Mouse (Mus musculus) adrenal gland, postnatal 10 days (tissue): ENCODE measurements around the gene Zfp944. TPM values are rescaled to one million over a fixed set of nuclear protein-coding genes. Genes with fewer than 3 reads are reported as not detected.

Experiments used
- DNase-seq: peaks from one replicate; pipeline ENCODE4 v3.0.0; 2021; ENCODE audit warnings: mixed read lengths
- long read RNA-seq, 2 experiments: library from polyadenylated mRNA; stranded (forward); transcript quantifications; one replicate each; pipeline ENCODE4 v2.0.0; 2021
- total RNA-seq, 2 experiments: library from RNA; stranded (reverse); gene quantifications; 2 replicates each; pipeline ENCODE4 v1.2.3; 2021

Gene Zfp944
- 1 to 10 TPM; 6.1 to 8.1 TPM for total RNA-seq
- long read RNA-seq, experiment 1, transcript Zfp944-201 (6 exons, 2,784 nt), result major isoform, 6 of 16 reads
- long read RNA-seq, experiment 1, partial matches to known transcripts, result 1 of 16 reads
- long read RNA-seq, experiment 1, other reads (novel, unspliced or antisense), result 9 of 16 reads
- long read RNA-seq, experiment 2, partial matches to known transcripts, result 3 of 13 reads
- long read RNA-seq, experiment 2, other reads (novel, unspliced or antisense), result 7 of 13 reads

DNA sequence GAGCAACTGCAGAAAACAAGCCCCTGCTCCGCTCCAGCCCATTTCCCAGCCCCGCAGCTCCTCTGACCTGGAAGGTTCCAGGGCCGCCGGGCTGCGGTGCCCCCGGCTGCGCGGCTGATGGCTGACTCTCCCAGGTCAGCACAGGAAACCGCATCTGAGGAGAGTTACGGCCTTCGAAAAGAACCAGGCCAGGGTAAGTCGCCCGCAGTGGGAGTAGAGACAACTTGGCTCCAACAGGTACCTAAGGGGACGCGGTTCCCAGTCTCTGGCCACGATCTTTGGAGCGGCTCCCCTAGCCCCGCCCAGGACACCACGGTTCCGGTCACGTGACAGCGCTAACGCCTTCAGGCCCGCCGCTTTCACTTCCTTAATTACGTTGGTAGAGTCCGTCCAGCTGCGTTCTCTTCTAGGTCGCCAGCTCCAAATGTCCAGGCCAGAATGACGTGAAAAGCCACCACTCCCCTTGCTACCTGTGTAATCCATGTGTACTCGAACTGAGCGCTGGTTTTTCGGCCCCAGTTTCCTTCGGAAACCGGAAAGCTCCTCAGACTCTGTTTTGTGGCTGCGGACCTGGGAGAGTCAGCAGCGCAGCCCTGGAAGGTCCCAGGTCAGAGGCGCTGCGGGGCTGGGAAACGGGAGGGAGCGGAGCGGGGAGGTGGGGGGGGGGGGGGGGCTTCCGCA is at the start of gene Zfp944, which contains the start of gene Zfp758:
Gene Zfp944, minus strand, starts transcription at position 300 of the 681 bp plus-strand sequence.
Gene Zfp758, plus strand, starts transcription at position 353 of the 681 bp plus-strand sequence.
- peak; percentile 64 for DNase-seq

DNA sequence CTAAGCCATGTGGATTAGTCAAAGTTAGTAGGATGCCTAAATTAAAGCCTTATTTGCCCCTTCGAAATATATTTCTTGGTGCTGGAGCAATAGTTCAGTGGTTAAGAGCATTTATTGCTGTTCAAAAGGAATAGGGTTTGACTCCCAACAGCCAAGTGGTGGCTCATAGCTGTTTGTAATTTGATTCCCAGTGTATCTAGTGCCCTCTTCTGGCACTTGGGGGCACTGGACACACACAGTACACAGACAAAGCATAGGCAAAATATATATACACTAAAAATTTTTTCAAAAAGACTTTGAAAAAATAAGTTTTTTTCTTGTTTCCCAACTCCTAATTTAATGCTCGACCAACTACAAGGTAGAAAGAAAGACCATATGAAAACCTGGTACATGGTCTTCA is 49.6 kb upstream of the Zfp944 start:
- DNase-seq, result peak; percentile 46

DNA sequence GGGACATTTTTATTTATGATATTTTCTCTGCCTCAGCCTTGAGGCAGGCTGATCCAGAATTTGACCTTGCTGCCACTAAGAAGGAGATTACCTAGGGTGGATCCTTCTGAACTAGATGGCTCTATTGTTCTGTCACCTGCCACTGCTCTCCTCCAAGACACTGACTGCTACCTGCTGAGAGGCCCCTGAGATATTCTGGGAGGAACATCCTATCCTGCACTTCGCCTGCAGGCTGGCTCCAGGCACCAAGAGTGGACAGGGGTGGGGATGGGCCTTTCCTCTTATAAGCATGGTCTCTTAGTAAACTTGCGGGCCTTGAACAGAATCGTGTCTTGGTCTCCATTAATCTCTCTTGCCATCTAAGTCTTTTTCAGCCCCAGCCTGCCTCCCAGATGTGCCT is 2.7 kb upstream of the Zfp944 start:
- no peak for DNase-seq

DNA sequence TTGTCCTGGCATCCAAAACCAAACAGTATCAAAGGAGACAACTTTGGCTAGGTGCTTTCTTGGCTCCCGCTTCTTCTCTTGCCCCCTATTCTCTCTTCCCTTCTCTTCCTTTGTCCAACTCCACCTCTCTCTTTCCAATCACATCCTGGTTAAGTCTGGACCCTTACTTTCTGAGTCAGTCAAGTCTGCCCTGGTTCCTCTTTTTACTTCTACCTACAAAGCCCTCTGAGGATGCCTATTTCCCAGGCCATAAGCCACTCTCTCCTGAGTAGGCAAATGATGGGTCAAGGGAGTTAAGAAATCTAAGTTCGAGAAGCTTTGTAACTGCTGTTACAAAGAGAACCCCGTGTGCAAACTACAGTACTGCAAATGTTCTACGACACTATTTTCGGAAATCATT is 628 bp downstream of the Zfp944 start:
- DNase-seq, result no peak

DNA sequence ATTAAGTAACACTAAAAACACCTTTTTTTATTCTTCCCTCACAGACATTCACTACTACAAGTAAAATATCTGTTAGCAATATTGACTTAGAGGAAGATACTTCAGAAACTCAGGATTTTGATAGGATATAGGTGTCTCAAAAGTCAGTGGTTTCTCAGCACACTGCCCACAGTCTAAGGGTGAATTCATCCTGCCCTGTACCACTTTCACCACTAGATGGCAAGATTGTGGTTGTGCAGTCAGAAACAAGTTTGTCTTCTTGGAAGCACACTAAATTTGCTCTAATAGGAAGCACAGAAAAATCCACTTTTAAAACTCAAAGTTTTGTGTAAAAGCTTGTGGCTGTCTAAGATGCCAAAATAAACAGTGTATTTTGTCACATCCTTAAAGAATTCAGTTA is 8.4 kb downstream of the Zfp944 start:
- peak; percentile 49 for DNase-seq

DNA sequence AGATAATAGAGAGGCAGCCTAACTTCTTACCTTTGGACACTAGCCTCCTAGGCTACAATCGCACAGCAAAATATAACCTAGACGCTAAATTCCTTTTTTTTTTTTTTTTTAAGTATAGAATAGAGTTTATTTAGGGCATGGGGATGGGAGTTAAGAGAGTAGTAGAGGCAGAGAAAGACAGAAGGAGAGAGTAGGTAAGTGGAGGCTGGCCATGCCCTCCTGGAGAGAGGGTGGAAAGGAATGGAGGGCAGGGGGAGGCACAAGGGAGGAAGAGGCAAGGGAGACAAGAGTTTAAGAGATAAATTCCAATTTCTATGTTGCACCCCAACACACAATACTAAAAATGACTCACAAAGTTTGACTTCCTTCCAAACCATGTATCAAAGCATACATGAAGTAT is 46.0 kb downstream of the Zfp944 start:
- DNase-seq, result peak; percentile 2

DNA sequence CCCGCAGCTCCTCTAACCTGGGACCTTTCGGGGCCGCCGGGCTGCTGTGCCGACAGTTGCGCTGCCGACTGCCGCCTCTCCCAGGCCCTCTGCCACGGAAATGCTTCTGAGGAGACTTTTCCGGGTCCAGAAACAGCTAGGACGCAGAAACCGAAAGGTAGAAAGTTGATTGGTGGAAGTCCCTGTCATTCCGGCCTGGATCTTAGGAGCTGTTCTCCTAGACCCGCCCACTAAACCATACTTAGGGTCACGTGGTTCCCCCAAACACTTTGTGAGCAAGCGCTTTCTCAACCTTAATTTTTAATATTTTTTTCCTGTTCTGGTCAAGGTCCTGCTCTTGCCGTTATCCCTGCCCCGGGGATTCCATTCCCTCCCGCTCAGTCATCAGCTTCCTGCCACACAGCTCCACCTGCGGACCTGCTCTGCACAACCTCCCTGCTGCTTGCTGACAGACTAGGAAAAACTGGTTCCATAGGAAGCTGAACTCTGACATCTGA is 46.4 kb downstream of the Zfp944 start, which contains the start of gene CT030661.1:
Gene CT030661.1, minus strand, starts transcription at position 108 of the 497 bp plus-strand sequence.
- DNase-seq, result peak; percentile 92

DNA sequence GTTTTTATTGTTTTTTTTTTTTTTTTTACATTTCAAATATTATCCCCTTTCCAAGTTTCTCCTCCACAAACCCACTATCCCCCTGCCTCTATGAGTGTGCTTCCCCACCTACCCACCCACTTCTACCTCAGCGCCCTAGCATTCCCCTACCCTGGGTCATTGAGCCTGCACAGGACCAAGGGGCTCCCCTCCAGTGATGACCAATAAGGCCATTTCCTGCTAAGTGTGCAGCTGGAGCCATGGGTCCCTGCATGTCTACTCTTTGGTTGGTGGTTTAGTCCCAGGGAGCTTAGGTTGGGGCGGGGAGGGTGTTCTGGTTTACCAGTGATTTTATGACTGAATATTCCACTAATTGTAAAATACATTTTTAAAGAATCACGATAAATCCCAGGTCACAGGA is 47.0 kb downstream of the Zfp944 start:
- DNase-seq, result peak; percentile 2

Other genes with a start within 250 kb of the Zfp944 start
- gene Zfp947, start 195.2 kb downstream of the Zfp944 start, total RNA-seq, result 1 to 10 TPM in 1 of 2 experiments, under 1 TPM in 1; 0.99 to 2.1 TPM
- 1 to 10 TPM; 3.9 to 4.9 TPM for gene Zfp994, start 135.8 kb downstream of the Zfp944 start, total RNA-seq
- 10 to 100 TPM in 1 of 2 experiments, 1 to 10 TPM in 1; 9.6 to 11.7 TPM for gene CT030661.1, start 46.6 kb downstream of the Zfp944 start, total RNA-seq
- gene Zfp758, start 53 bp upstream of the Zfp944 start, total RNA-seq, result 1 to 10 TPM; 8.1 to 9.7 TPM
- gene Zfp946, start 62.8 kb upstream of the Zfp944 start, total RNA-seq, result 1 to 10 TPM; 6.4 to 7.8 TPM
- not detected for gene Vmn2r111, start 212.1 kb upstream of the Zfp944 start, total RNA-seq
- not detected for gene Vmn2r112, start 239.6 kb upstream of the Zfp944 start, total RNA-seq